Mouse (Mus musculus): ENCODE measurements around the gene Hic2. TPM values are rescaled to one million over a fixed set of nuclear protein-coding genes. Genes with fewer than 3 reads are reported as not detected.

Gene Hic2
- total and polyA plus RNA-seq, 3 experiments, result 5.9 to 9.5 TPM; not detected in 1

- no peaks in the 10 kb centered on the region for H3K36me3 ChIP-seq (ENCODE audit: control insufficient read depth in 1 of 2, insufficient read depth in 2 of 2, low read length in 2 of 2)
- no peak overlapping the region for H3K4me3 ChIP-seq (ENCODE audit: control insufficient read depth in 1 of 2, insufficient read depth in 1 of 2, low read depth in 2 of 2, low read length in 2 of 2)
- no peak overlapping the region for H3K9ac ChIP-seq (ENCODE audit: control insufficient read depth, low read depth, low read length, poor library complexity, severe bottlenecking)
- no peak overlapping the region for H3K27ac ChIP-seq (ENCODE audit: control insufficient read depth, low read depth, low read length)
- no peaks in the 10 kb centered on the region for H3K79me2 ChIP-seq (ENCODE audit: control insufficient read depth, insufficient read depth, low read length, poor library complexity)
- H3K4me1 ChIP-seq (ENCODE audit: control insufficient read depth in 1 of 2, insufficient read depth in 2 of 2, low read length in 2 of 2), result no peaks in the 10 kb centered on the region
- H3K27me3 ChIP-seq (ENCODE audit: control insufficient read depth in 1 of 2, insufficient read depth in 2 of 2, low read length in 2 of 2), result no peaks in the 10 kb centered on the region
- no peak for TF ChIP-seq ELF1 (IDR thresholded peaks at IDR 0.05; ENCODE audit: low read depth, low read length)
- no peak for TF ChIP-seq GABPA (IDR thresholded peaks at IDR 0.05; ENCODE audit: low read depth, low read length)
- no peak for TF ChIP-seq E2F4 (IDR thresholded peaks at IDR 0.05; ENCODE audit: borderline replicate concordance, low read depth, low read length)
- TF ChIP-seq MAZ (IDR thresholded peaks at IDR 0.05; ENCODE audit: low read depth, low read length), result no peak
- no peak for TF ChIP-seq MYB (IDR thresholded peaks at IDR 0.05; ENCODE audit: low read depth, low read length)
- TF ChIP-seq ZMIZ1 (IDR thresholded peaks at IDR 0.05; ENCODE audit: low read depth, low read length), result no peak
- no peak for TF ChIP-seq POLR2AphosphoS2 (IDR thresholded peaks at IDR 0.05; ENCODE audit: low read length)
- TF ChIP-seq POLR2AphosphoS5 (IDR thresholded peaks at IDR 0.05; ENCODE audit: borderline replicate concordance, low read depth, low read length), result no peak
- no peak for TF ChIP-seq KAT2A (conservative IDR thresholded peaks at IDR 0.05; ENCODE audit: low read depth, low read length)
- TF ChIP-seq HCFC1 (IDR thresholded peaks at IDR 0.05; ENCODE audit: low read depth, low read length), result no peak
- no peak for TF ChIP-seq CHD1 (IDR thresholded peaks at IDR 0.05; ENCODE audit: low read depth, low read length)
- no peak for TF ChIP-seq MAX (IDR thresholded peaks at IDR 0.05; ENCODE audit: low read length)
- TF ChIP-seq ZC3H11A (IDR thresholded peaks at IDR 0.05; ENCODE audit: low read depth, low read length), result no peak
- TF ChIP-seq EP300 (IDR thresholded peaks at IDR 0.05; ENCODE audit: low read depth in 1 of 2, low read length in 2 of 2), result no peak
- no peak for TF ChIP-seq MYC (IDR thresholded peaks at IDR 0.05; ENCODE audit: low read depth, low read length)
- TF ChIP-seq NELFE (IDR thresholded peaks at IDR 0.05; ENCODE audit: low read depth, low read length), result no peak
- TF ChIP-seq RAD21 (IDR thresholded peaks at IDR 0.05; ENCODE audit: low read depth, low read length), result no peak
- TF ChIP-seq NRF1 (IDR thresholded peaks at IDR 0.05; ENCODE audit: insufficient read depth, low read depth, low read length, poor library complexity, severe bottlenecking), result no peak
- no peak for TF ChIP-seq BHLHE40 (IDR thresholded peaks at IDR 0.05; ENCODE audit: borderline replicate concordance, low read depth, low read length)
- DNase-seq (ENCODE audit: low read depth, low spot score), result no peak
- no peaks in the 10 kb centered on the region for H3K9me3 ChIP-seq (replicated peaks; ENCODE audit: insufficient read depth, low read length)
These were observed 47.1 kb downstream of the Hic2 start for GRCm38 (mm10) chr16:17280471-17280870.

GRCm38 (mm10) chr16:17283151-17283550 lies 49.8 kb downstream of the Hic2 start:
- H3K9ac ChIP-seq (ENCODE audit: control insufficient read depth, low read depth, low read length, poor library complexity, severe bottlenecking), result no peak overlapping the region
- H3K9me3 ChIP-seq (replicated peaks; ENCODE audit: insufficient read depth, low read length), result no peaks in the 10 kb centered on the region
- no peak overlapping the region for H3K4me3 ChIP-seq (ENCODE audit: control insufficient read depth in 1 of 2, insufficient read depth in 1 of 2, low read depth in 2 of 2, low read length in 2 of 2)
- H3K36me3 ChIP-seq (ENCODE audit: control insufficient read depth in 1 of 2, insufficient read depth in 2 of 2, low read length in 2 of 2), result no peaks in the 10 kb centered on the region; a peak in 1 of 4 replicates
- no peak for DNase-seq (ENCODE audit: low read depth, low spot score)
- no peaks in the 10 kb centered on the region for H3K4me1 ChIP-seq (ENCODE audit: control insufficient read depth in 1 of 2, insufficient read depth in 2 of 2, low read length in 2 of 2)
- H3K27ac ChIP-seq (ENCODE audit: control insufficient read depth, low read depth, low read length), result no peak overlapping the region
- H3K27me3 ChIP-seq (ENCODE audit: control insufficient read depth in 1 of 2, insufficient read depth in 2 of 2, low read length in 2 of 2), result no peaks in the 10 kb centered on the region
- no peak for TF ChIP-seq GABPA (IDR thresholded peaks at IDR 0.05; ENCODE audit: low read depth, low read length)
- no peak for TF ChIP-seq ZC3H11A (IDR thresholded peaks at IDR 0.05; ENCODE audit: low read depth, low read length)
- TF ChIP-seq EP300 (IDR thresholded peaks at IDR 0.05; ENCODE audit: low read depth in 1 of 2, low read length in 2 of 2), result no peak
- TF ChIP-seq HCFC1 (IDR thresholded peaks at IDR 0.05; ENCODE audit: low read depth, low read length), result no peak
- TF ChIP-seq ZKSCAN1 (IDR thresholded peaks at IDR 0.05; ENCODE audit: low read depth, low read length), result no peak
- H3K79me2 ChIP-seq (ENCODE audit: control insufficient read depth, insufficient read depth, low read length, poor library complexity), result no peaks in the 10 kb centered on the region
